Mouse (Mus musculus): Measurements from ENCODE around the gene Fjx1. TPM values are rescaled to one million over a fixed set of nuclear protein-coding genes. Genes with fewer than 3 reads are reported as not detected.

The Fjx1 gene
- total and polyA plus RNA-seq, 2 experiments from 2014 or later: 38.9 to 86.6 TPM

DNA sequence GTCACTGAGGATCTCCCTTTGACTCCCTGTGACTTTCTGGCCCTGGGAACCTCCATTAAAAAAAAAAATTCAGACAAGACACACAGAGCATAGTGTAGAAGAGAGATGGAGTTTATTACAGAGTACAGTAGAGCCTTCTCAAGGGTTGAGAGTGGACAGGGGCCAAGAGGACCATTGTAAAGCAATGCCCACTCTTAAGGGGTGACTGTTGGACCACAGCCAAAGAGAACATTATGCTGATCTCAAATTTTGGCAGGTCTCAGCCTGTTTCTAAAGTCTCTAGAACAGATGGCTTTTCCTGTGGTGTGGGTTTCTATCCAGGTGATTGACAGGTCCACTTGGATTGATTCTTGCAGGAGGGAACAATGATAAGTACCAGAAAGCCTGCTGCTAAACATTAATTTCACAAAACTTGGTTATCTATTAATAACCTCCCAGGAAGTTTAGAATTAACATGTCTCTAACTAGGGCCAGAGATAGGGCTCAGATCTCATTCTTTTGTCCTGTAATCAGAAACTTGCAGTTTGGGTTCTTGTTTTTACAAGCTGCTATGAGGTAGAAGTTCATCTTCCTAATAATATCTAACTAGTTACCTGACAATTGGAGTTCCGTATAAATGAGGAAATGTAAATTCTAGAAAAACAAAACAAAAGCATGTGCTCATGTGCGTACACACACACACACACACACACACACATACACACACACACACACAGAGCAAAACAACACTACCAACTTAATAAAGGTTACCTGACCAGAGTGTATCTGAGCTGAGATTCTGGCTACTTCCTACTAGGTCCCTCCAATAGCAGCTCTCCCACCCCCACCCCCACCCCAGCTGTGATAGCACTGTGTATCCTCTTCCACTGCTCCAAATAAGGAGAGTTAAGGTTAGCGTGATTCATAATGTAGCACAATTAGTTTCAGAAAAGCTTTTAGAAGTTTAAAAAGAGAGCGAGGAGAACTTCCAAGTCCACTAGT is 45.7 kb downstream of the Fjx1 start:
- Histone ChIP-seq H3K27me3 (ENCODE audit: insufficient read depth, low read length) (no peaks in the 10 kb centered on the region), H3K27ac (ENCODE audit: low read depth, low read length) (no peak overlapping the region), H3K4me2 (ENCODE audit: low read depth) (peak overlapping the region; percentile 34), H3K36me3 (ENCODE audit: insufficient read depth) (no peaks in the 10 kb centered on the region), H3K4me3 (ENCODE audit: low read depth, low read length) (peak overlapping the region; percentile 19), H3K9me3 (ENCODE audit: low read length) (no peaks in the 10 kb centered on the region), H3K4me1 (ENCODE audit: insufficient read depth) (no peaks in the 10 kb centered on the region; the same call in 1 of the 2 replicates), H3K9ac (no peak overlapping the region)
- 56% methylated on average over 4 of the region's 4 CpGs for WGBS
- peak; percentile 53 for ATAC-seq
- peak; percentile 68 for DNase-seq
- TF ChIP-seq CTCF (IDR thresholded peaks at IDR 0.05; ENCODE audit: low read depth): no peak

DNA sequence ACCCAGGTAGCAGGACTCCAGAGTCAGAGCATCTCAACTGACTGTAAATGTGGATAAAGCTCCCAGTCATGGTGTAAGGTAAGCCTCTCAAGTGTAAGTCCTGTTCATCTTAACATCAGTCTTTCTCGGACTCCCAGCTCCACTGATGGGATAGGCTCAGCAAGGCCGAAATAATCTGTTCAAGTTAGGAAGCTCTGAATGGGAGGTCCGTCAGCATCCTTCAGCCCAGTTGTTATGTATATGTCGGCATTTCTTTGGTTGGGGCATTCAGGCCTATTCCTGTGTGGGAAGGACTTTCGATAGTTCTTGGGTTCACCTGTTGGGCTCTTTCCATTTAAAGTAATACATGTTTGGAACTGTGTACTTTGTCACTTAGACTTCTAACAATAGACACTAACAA is 48.3 kb downstream of the Fjx1 start:
- WGBS: 75% methylated on average over 5 of the region's 5 CpGs
- Histone ChIP-seq H3K9ac (no peak overlapping the region), H3K4me1 (ENCODE audit: insufficient read depth) (peaks cover 13% of the 10 kb centered on the region), H3K4me2 (ENCODE audit: low read depth) (no peak overlapping the region), H3K27me3 (ENCODE audit: insufficient read depth, low read length) (no peaks in the 10 kb centered on the region), H3K27ac (ENCODE audit: low read depth, low read length) (no peak overlapping the region), H3K9me3 (ENCODE audit: low read length) (no peaks in the 10 kb centered on the region), H3K36me3 (ENCODE audit: insufficient read depth) (no peaks in the 10 kb centered on the region), H3K4me3 (ENCODE audit: low read depth, low read length) (no peak overlapping the region)
- ATAC-seq: no peak
- no peak for DNase-seq
- TF ChIP-seq CTCF (IDR thresholded peaks at IDR 0.05; ENCODE audit: low read depth): no peak

DNA sequence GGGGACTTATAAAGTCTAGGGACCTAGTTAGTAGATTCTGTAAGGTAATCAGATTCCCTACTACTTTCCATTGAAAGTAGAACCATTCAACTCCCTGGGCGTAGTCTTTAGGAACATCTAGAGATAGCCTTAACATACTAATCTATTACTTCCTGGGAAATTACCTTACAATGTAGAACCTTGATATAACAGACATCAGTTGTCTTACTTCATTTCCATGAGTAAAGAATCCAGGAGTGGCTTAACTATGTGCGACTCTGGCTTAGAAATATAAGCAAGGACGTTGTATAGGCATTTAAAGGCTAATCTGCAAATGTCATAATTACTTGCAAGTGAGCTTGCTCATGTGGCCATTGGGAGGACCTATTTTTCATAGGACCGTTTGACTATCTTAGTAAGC is 49.0 kb downstream of the Fjx1 start:
- Histone ChIP-seq H3K36me3 (ENCODE audit: insufficient read depth) (no peaks in the 10 kb centered on the region), H3K4me3 (ENCODE audit: low read depth, low read length) (no peak overlapping the region), H3K27ac (ENCODE audit: low read depth, low read length) (no peak overlapping the region), H3K4me2 (ENCODE audit: low read depth) (no peak overlapping the region), H3K9ac (no peak overlapping the region), H3K9me3 (ENCODE audit: low read length) (no peaks in the 10 kb centered on the region), H3K27me3 (ENCODE audit: insufficient read depth, low read length) (no peaks in the 10 kb centered on the region), H3K4me1 (ENCODE audit: insufficient read depth) (peaks cover 17% of the 10 kb centered on the region)
- no peak for ATAC-seq
- 88% methylated on average over 4 of the region's 4 CpGs for WGBS
- DNase-seq: no peak
- TF ChIP-seq CTCF (IDR thresholded peaks at IDR 0.05; ENCODE audit: low read depth): no peak

DNA sequence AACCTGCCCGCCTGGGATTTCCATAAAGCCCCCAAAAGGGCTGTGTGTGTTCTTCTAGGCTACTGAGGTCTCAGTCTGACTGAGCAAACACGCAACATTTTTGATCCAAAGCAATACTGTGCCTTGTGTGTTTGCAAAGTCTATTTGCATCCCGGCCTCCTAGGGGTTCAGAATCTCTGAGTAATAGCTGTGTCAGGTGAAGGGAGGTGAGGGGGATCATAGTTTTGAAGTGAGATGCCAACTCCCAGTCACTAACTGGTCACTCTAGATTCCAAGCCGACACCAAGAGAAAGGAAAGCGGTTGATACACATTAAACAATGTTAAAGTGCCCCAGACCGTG is 51.0 kb downstream of the Fjx1 start:
- peaks cover 25% of the 10 kb centered on the region for H3K4me1 ChIP-seq (ENCODE audit: insufficient read depth)
- DNase-seq: no peak
- H3K36me3 ChIP-seq (ENCODE audit: insufficient read depth): no peaks in the 10 kb centered on the region
- H3K27ac ChIP-seq (ENCODE audit: low read depth, low read length): peak overlapping the region; percentile 96
- no peak for ATAC-seq
- peak overlapping the region; percentile 72 for H3K4me2 ChIP-seq (ENCODE audit: low read depth)
- no peak for TF ChIP-seq CTCF (IDR thresholded peaks at IDR 0.05; ENCODE audit: low read depth)
- H3K9ac ChIP-seq: peak overlapping the region; percentile 80
- WGBS: 16% methylated on average over 6 of the region's 6 CpGs
- no peaks in the 10 kb centered on the region for H3K27me3 ChIP-seq (ENCODE audit: insufficient read depth, low read length)
- H3K9me3 ChIP-seq (ENCODE audit: low read length): no peaks in the 10 kb centered on the region
- peak overlapping the region; percentile 70 for H3K4me3 ChIP-seq (ENCODE audit: low read depth, low read length)

DNA sequence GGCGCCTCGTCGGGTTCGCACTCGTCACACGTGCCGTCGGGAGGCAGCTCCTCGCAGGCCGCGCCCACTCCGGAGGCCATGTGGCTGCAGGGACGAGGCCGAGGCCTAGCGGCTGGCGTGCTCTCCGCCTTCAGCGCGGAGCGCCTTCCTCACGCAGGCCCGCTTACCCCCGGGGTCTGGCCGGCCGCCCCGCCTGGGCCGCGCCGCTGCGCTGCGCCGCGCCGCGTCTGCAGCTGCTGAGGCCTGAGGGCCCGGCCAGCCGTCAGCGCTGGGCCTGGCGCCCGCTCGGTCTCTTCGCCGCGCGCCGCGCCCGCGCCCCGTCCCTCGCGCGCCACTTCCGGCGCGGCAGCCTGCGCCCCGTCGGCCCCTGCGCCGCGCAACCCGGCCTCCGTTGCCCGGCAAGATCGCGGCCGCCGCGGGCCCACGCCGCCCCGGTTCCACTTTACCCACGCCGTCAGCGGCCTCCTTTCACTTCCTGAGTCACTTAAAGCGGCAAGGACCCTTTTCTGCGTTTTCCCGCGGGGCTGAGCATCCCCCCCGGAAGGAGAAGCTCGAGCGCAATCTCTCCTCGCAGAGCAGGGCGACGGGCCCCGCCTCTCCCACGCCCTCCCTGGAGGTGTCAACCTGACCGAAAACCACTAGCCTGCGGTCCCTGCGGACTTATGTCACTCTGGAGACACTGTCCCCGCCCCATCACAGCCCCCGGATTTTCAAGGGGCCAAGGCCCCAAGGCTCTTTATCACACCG is 51.5 kb downstream of the Fjx1 start:
- peak overlapping the region; percentile 72 for H3K4me2 ChIP-seq (ENCODE audit: low read depth)
- WGBS: 2% methylated on average over 88 of the region's 94 CpGs
- ATAC-seq: peak; percentile 94
- H3K27me3 ChIP-seq (ENCODE audit: insufficient read depth, low read length): no peaks in the 10 kb centered on the region
- peak overlapping the region; percentile 80 for H3K9ac ChIP-seq
- peak overlapping the region; percentile 70 for H3K4me3 ChIP-seq (ENCODE audit: low read depth, low read length)
- no peaks in the 10 kb centered on the region for H3K9me3 ChIP-seq (ENCODE audit: low read length)
- H3K36me3 ChIP-seq (ENCODE audit: insufficient read depth): no peaks in the 10 kb centered on the region
- no peak for TF ChIP-seq CTCF (IDR thresholded peaks at IDR 0.05; ENCODE audit: low read depth)
- peak overlapping the region; percentile 96 for H3K27ac ChIP-seq (ENCODE audit: low read depth, low read length)
- H3K4me1 ChIP-seq (ENCODE audit: insufficient read depth): peaks cover 25% of the 10 kb centered on the region
- DNase-seq: peak; percentile 91

DNA sequence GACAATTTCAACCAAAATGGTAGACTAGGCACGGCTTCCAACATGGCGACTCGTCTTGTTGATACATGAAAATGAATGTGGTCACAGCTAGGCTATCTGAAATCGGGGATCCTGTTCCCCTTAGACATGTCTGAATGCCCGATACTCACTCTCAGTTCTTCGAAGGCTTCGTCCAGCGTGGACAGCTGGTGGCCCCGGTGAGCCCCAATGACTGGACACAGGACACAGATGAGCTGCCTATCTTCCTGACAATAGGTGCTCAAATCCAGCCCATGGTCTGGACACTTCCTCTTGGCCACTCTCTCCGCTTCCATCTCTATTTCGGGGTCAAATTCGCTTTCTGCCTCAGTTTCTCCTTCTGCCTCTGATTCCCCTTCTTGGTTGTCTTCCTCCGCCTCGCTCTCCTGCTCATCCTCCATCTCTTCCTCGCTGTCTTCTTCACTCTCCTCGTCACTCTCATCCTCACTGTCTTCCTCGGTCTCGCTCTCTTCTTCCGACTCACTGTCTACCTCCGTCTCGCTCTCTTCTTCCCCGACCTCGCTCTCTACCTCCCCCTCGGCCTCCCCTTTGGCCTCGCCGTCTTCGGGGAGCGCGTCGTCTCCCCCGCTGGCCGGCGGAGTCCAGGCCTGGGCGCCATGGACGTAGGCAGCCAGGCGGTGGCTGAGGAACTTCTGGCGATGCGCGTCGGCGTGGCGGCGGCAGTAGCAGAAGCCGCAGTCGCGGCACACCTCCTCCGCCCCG is 52.3 kb downstream of the Fjx1 start:
- Histone ChIP-seq H3K4me1 (ENCODE audit: insufficient read depth) (peaks cover 25% of the 10 kb centered on the region), H3K9ac (peak overlapping the region; percentile 80), H3K4me2 (ENCODE audit: low read depth) (peak overlapping the region; percentile 72), H3K9me3 (ENCODE audit: low read length) (no peaks in the 10 kb centered on the region), H3K27me3 (ENCODE audit: insufficient read depth, low read length) (no peaks in the 10 kb centered on the region), H3K4me3 (ENCODE audit: low read depth, low read length) (peak overlapping the region; percentile 70), H3K36me3 (ENCODE audit: insufficient read depth) (no peaks in the 10 kb centered on the region), H3K27ac (ENCODE audit: low read depth, low read length) (peak overlapping the region; percentile 96)
- ATAC-seq (no peak), DNase-seq (peak; percentile 17)
- TF ChIP-seq CTCF (IDR thresholded peaks at IDR 0.05; ENCODE audit: low read depth): no peak; the same call in 1 of the 2 replicates
- 39% methylated on average over 48 of the region's 48 CpGs for WGBS

Other genes with a start within 250 kb of the Fjx1 start
- 94.8 and 116 TPM in 2 replicates for gene Trim44, start 44.7 kb downstream of the Fjx1 start, total RNA-seq (2014; rRNA removed)
- gene Trim44, start 44.7 kb downstream of the Fjx1 start, polyA plus RNA-seq (2015; fragmentation: Nextera tagmentation; extraction: Ambion mirVana): 24.4 and 41.2 TPM in 2 replicates
- 4.2 and 6.5 TPM in 2 replicates for gene Pamr1, start 97.5 kb upstream of the Fjx1 start, total RNA-seq (2014; rRNA removed)
- gene Pamr1, start 97.5 kb upstream of the Fjx1 start, polyA plus RNA-seq (2015; fragmentation: Nextera tagmentation; extraction: Ambion mirVana): 4.3 and 4.4 TPM in 2 replicates
- 77.1 and 82.0 TPM in 2 replicates for gene Slc1a2, start 206.2 kb upstream of the Fjx1 start, total RNA-seq (2014; rRNA removed)
- 8.0 and 18.4 TPM in 2 replicates for gene Slc1a2, start 206.2 kb upstream of the Fjx1 start, polyA plus RNA-seq (2015; fragmentation: Nextera tagmentation; extraction: Ambion mirVana)